Mouse (Mus musculus): Measurements from ENCODE around the gene Stard13.

DNA sequence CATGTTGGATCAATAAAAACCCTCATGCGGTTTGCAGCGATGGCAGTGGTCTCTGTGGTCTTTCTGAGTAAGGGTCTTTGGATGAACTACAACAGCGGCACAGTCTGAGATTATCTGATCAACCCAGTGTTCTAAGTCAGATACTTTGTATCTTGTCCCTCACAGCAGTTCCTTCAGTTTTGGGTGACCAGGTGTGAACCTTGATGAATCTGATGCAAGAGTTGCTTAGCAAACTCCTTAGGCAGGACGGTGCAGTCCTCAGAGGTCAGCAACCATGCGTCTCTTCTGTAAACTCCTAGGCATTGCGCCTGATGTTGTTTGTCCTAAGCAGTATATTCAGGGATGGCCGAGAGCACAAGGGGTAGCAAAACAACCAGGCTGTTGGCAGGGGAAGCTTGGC, 232.5 kb downstream of the Stard13 start:
- TF ChIP-seq CTCF (IDR thresholded peaks at IDR 0.05) (no peak), EP300 (IDR thresholded peaks at IDR 0.05) (no peak)
